Mouse (Mus musculus) spleen, embryonic (tissue): Measurements from ENCODE around the gene Nsmce3.

Experiments
- CTCF ChIA-PET: fragments of 350-600 bp; sonication (Branson Sonifier 250); formaldehyde crosslinking; loops from one replicate; lab custom pipeline; 2022; lab: Charles Lee

Gene Nsmce3

GRCm38 (mm10) chr7:64863538-64863937 is 9.3 kb downstream of the Nsmce3 start:
- CTCF ChIA-PET = interaction anchor here (0.6 kb wide), 1 partner anchor 122 kb away, joined by 12 read pairs; no protein-coding TSS in a partner anchor

GRCm38 (mm10) chr7:64862978-64863377 is 9.8 kb downstream of the Nsmce3 start:
- CTCF ChIA-PET = interaction anchor here (0.6 kb wide), 1 partner anchor 122 kb away, joined by 12 read pairs; no protein-coding TSS in a partner anchor

DNA sequence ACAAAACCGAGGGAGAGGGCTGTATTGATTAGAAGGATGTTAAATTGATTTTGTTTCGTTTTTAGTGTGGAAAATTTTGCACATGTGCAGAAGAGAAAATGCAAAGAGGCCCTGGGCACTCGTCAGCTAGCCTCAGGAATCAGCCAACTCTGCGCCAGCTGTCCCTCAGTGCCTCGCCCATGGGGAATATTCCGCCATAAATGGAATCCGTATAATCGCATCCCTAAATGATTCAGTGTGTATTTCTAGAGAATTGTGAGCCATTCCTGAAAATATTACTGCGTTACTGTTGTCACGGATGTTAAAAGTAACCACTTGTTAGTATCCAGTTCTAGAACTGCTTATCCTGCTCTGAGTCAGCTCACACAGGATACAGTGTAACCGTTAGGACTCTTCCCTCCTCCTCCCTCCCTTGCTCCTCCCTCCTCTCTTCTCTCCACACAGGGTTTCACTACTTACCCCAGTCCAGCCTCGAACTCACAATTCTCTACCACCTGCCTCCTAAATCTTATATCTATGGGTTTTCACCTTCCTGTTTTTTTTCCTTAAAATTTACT is 16.2 kb downstream of the Nsmce3 start:
- CTCF ChIA-PET = no interaction called here

GRCm38 (mm10) chr7:64855976-64856375 is 16.8 kb downstream of the Nsmce3 start:
- CTCF ChIA-PET = no interaction called here

DNA sequence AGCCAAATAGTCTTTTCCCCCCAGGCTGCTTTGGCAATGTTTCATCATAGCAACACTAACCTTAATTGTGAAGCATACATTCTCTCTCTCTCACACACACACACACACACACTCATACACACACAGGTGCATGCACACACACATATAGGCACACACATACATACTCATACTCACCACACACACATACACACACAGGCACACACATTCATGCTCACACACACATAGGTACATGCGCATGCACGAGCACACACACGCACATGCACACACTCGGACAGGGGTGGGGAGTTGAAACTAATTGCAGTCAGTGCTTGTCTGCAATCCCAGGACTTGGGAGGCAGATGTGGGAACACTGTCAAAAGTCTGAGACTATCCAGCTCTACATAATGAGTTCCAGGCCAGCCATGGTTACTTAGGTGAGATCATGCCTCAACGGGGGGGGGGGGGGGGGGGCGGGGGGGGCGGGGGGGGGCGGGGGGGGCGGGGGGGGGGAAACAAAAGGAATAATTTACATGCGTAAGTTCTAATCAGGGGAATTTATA is 17.3 kb downstream of the Nsmce3 start:
- CTCF ChIA-PET = no interaction called here

DNA sequence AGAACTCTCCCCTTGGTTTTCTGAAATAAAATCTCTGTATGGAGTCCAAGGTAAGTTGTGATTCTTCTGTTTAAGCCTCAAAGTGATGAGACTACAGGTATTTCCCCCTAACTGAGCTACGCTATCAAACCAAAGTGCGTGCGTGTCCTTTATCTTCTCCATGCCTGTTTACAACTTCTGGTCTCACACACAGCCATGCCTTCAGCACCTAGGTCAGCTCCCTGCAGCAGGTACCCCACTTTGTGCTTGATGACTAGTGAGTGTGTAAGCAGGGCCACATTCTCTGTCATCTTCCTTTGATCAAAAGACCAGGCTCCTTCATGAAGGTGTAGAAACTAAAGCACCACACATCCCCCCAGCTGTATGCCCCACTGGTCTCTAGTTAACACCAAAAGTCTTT is 22.0 kb downstream of the Nsmce3 start:
- CTCF ChIA-PET = no interaction called here

GRCm38 (mm10) chr7:64847366-64847899 is 25.4 kb downstream of the Nsmce3 start:
- CTCF ChIA-PET = no interaction called here

- CTCF ChIA-PET = no interaction called here
Observed at GRCm38 (mm10) chr7:64846061-64846460, 26.7 kb downstream of the Nsmce3 start.

DNA sequence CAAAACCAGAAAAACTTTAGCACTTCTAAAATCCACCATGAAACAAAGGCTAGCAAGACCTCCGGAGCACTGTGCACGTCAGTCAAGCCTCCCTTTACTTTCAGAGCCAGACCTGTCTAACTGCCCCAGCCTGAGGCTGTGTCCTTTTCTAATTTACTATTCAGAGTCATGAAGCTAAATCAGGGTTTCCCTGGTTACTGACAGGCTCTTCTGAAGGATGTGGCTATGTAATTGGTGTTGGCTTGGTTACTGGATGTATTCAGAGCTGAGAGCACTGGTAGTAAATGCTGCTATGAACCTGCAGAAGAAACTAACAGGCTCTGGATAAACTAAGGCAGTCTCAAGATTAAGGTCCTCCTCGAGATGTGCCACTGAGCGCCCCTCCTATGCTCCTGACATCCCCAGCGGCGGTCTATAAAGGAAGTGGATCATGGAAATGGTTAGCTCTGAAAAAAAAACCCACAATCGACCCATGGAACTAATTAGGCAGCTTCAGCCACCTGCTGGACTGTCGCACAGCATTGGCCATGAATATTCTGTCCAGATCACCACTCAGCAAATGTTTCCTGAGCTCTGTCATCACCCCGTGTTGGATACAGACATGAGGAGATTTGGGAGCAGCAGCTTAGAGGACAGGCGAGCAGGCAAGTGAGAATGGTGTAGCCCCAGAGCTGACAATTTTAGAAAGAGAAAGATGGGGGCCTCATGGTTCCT is 31.7 kb downstream of the Nsmce3 start:
- CTCF ChIA-PET = interaction anchor here (0.7 kb wide), 1 partner anchor 33 kb away, joined by 3 read pairs; no protein-coding TSS in a partner anchor

GRCm38 (mm10) chr7:64840576-64840895 is 32.3 kb downstream of the Nsmce3 start:
- CTCF ChIA-PET = interaction anchor here (0.7 kb wide), 1 partner anchor 32 kb away, joined by 3 read pairs; no protein-coding TSS in a partner anchor

DNA sequence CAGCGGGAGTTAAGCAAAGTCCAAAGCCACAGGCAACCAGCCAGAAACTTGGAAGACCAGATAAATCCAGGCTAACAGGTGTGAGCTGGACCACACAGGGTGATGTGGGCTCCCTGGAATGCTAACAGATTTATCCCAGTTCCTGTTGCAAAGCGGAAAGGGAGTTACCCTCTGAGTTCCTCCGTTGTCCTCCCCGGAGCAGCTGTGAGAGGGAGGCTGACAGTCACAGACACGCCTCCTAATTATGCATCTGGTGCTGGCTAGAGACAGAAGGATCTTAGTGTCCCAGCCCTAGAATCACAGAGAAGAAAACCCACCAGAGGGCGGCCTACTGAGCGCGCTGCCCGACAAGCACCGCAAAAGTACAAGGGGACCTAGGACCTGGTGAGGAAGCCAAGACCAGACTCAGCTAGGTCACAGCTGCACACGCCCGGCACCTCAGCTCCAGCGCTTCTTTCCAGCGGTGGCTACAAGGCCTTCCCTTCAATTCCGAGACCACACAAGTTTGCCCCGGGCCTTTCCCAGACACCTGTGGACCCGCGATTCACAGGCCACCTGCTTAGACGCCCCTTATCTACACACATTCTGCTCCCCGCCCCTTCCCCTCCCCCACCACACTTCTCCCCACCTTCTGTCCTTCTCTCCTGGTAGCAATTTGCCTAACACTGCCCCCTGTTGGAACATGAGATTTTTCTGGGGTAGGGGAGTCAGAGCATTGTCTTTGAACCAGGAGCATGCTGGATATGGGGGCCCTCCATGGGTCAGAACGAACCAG is 32.8 kb downstream of the Nsmce3 start:
- CTCF ChIA-PET = interaction anchor here (0.7 kb wide), 1 partner anchor 32 kb away, joined by 3 read pairs; no protein-coding TSS in a partner anchor

DNA sequence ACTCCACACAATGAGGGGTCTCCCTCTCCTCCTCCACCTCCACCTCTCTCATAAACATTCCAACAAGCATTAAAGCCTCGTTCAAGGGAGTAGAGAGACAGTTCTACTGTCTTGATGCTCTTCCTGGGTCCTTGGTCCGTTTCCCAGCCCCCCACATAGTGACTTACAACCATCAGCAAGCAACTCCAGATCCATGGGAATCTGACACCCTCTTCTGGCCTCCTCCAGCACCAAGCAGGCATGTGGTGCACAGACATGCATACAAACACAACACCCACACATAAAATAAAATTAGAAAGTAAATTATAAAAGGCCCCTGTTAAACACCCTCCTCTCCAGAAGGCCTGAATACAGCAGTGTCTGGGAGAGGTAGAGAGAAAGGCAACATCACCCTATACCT is 33.5 kb downstream of the Nsmce3 start:
- CTCF ChIA-PET = no interaction called here

GRCm38 (mm10) chr7:64830214-64830995 is 42.4 kb downstream of the Nsmce3 start:
- CTCF ChIA-PET = no interaction called here

- CTCF ChIA-PET = no interaction called here
Observed at GRCm38 (mm10) chr7:64821081-64821480, 51.7 kb downstream of the Nsmce3 start.

- CTCF ChIA-PET = no interaction called here
Observed at GRCm38 (mm10) chr7:64819683-64820082, 53.1 kb downstream of the Nsmce3 start.
